Mouse (Mus musculus) granulocyte monocyte progenitor cell, adult 5-6 weeks (primary cell): ENCODE measurements around the gene Pde4dip. TPM values are rescaled to one million over a fixed set of nuclear protein-coding genes. Genes with fewer than 3 reads are reported as not detected.
A peak's percentile ranks its signal among the peaks of the same experiment; 100 is the strongest.

Experiments used
- ATAC-seq: replicated peaks from 2 replicates; pipeline ENCODE4 v1.8.0; 2016; ENCODE audit warnings: mild to moderate bottlenecking, moderate TSS enrichment, inconsistent platforms; ENCODE audit not compliant: poor library complexity, severe bottlenecking
- total RNA-seq, 2 experiments: library from RNA; stranded (forward) in 1 of 2; stranded (reverse) in 1 of 2; fragments of 200-712, 200-1000 nt in 1 of 2; fragments of >200 nt in 1 of 2; fragmentation: Nextera tagmentation in 1 of 2; gene quantifications; 2 replicates each; pipeline ENCODE4 v1.2.3; 2014 to 2017

The Pde4dip gene
- total RNA-seq, 2 experiments from 2014 or later: 8.1 to 9.7 TPM

DNA sequence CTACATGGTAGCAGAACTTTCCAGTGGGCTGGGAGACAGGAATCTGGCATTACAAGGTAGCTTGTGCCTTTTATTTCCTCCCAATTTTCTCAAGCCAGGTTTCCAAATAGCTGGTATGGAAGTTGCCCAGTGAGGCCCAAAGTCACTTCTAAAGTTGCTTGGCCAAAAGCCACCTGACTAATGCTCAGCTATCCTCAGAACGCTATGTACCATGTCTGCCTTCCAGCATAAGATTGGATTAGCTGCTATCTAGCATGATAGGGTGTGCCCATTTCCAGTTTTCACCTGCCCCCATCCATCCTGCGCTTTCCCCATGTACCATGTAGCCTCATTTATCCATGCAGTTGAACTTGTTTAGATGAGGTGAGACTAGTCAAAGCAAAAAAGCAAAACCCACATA lies 78.2 kb downstream of the Pde4dip start:
- ATAC-seq: no peak

DNA sequence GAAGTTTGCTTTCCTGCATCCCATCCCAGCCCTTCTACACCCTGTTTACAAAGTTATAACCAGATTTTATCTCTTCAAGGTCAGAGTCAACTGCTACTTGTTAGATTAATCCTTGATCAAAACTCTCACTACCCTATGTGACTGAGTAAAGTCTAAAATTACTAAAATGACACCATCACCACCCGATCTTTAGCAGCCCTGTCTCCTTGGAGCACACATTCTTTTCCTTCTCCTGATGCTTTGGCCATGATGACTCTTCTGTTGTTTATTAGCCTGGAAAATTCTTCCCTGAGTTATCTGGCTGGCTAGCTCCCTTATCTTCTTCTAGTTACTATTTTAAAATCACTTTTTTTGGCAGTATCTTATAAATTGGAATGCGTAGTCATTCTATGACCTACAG lies 82.9 kb downstream of the Pde4dip start:
- no peak for ATAC-seq

DNA sequence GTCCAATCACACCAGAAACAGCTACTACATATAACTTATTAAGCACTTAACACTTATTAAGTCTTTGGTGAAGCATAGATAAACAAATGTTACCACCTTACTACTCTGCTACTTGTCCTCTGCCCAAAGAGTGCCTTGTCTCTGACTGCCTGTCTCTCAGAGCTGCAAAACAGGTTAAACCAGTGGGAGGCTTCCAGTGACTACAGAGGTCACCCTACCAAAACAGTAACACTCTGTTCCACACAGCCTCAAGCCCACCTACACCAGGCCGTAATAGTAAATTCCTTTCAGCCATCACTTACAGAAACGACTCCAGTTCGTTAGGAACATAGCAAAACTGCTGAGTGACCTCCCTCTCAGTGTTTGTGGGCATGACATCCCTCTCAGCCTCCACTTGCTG lies 84.8 kb downstream of the Pde4dip start:
- no peak for ATAC-seq

DNA sequence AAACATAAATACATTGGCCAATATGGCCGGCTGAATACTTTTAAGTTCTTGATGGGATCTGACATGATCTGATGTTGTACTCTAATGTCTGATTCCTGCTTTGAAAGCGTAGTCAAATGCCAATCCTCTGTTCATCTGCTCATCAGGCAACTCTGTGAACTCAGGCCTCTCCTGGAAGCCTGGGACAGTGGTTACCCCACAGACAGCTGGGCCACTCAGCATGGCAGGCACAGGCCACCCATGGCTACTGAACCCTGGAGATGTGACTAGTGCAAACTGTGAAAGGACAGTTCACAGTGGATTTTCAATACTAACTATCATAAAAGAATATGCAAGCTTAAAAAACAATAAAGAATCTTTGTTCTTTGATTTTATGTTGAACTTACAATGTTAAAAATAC lies 85.6 kb downstream of the Pde4dip start:
- ATAC-seq: no peak

DNA sequence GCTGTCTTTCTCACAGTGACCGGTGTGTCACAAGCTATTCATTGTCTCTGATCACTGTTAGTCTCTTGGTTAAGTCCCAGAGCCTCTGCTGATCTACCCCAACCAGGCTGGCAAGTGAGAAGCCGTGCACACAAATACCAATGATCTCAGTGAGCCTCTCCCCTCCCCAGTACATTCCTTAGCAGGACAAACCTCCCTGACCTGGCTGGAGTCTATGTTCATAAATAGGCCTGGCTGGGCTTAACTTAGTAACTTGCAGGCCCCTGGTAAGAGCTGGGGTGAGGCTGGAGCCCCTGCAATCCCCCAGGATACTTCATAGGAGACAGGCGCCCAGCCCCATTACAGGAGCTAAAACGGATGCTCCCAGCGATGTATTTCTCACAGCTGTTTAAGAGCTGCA lies 86.2 kb downstream of the Pde4dip start:
- no peak for ATAC-seq

DNA sequence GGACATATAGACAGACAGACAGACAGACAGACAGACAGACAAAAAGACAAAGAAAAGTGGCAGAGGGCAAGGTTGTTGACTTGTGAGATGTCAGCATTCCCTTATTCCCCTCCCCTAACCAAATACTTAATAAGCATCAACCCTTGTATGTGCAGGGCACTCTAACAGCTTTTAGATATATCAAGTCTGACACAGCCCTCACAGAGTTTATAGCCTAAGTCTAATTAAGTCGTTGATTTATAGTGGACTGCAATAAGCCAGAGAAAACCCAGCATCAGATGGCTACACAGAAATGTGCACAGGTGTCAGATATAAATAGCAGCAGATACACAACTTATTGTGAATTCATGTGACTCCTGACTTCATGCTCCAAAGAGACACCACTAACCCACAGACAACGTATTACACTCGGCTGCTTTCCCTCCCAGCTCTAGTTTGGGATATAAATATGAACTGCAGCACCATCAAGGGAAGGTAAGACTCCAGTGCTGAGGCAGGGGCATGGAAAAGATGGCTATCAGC lies 87.3 kb downstream of the Pde4dip start:
- ATAC-seq: no peak

DNA sequence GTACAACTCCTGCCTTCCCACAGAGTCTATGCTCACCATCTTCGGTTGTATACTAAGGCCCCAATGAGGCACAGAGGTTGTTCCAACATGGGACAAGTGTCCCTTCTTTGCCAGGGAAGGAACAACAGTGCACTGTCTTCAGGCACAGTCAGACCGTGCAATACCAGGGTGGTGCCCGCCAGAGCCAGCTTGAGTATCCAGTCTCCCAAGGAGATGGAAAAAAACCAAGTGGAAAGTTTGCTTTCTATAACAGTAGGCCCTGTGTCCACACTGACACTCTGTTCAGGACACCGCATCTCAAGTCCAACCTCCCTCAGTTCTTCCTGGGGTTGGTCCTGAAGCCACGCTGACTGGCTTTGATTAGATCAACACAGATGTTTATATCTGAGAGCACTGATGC lies 87.8 kb downstream of the Pde4dip start:
- no peak for ATAC-seq

DNA sequence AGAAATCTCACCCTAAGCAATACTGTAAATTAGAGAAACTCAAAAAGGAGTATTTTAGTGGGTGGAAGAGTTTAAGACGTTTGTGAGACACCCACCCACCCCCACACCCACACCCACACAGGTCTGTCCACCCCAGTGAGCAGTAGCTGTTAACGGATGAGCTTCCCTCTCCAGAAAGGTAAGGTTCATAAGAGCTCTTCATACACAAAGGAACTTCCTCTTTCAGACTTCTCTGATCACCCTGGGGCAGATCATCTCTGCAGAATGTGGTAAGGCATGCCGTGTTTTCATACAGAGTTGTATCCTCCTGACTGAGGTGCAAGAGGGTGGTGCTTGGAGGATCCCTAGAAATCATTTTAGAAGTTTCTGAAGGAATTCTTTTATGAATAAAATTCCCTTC lies 88.5 kb downstream of the Pde4dip start:
- ATAC-seq: peak; percentile 69

DNA sequence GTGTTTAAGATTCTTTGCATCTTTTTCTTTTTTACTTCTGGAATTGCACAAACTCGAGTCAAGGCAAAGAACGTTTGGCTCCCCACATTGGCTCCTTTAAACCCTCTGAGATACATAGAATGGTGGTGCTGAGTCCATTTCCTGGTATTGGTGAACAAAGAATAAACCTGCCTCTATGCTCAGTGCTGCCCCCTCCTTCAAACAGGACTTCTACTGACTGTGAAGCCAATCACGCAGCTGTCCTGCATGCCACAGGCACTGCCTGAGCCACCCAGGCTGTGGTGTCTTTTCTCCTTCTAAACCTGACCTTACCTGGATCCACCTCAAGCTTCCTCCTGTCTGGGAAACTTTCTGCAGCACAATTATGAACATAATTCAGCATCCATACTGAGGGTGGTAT lies 89.2 kb downstream of the Pde4dip start:
- ATAC-seq: no peak

DNA sequence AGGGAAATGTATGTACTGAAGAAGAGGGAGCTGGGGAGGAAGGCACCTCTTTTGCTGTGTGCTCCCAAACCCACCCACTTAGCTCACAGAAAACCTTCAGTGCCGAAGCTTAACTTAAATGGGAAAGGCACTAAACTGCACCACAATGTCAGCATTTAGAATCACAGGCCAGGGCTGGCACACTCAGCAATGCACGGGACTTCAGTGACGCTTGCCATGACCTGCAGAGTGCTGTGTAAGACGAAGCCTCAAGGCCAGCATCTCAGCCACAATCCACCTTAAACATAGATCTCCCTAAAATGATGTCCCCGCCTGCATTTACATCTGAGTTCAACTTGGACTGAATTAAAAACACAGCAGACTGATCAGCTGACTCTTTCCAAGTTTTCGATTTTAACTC lies 91.1 kb downstream of the Pde4dip start:
- no peak for ATAC-seq

DNA sequence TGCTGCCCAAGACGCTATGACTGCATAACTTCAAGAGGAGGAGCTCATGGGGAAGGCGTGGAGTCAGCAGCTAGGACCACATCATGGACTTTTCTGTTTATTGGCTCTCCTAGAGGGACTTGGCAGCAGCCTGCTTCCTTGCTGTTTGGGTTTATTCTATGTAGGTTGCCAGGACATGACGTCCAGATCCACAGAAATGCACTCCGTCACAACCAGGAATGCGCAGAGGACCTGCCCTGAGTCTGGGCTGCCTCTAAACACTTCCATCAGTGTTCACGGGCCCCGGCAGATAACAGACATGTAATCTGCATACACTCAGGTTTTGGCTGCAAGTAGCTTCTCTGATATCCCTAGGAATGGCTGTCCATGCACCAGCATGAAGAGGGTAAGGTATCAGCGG lies 94.5 kb downstream of the Pde4dip start:
- no peak for ATAC-seq

DNA sequence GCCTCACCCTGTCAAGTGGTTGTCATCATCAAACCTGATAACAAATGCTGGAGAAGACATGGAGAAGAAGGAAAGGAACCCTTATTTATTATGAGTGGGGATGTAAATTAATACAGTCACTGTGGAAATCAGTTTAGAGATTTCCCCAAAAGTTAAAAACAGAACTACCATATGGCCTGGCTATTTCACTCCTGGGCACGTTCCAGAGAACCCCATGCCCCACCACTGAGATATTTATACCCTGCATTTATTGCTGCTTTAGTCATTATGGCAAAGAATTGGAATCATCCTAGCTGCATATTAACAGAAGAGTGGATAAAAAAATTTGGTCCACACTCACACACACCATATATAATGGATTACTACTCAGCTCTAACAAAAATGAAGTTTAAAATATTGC lies 98.4 kb downstream of the Pde4dip start:
- ATAC-seq: no peak

DNA sequence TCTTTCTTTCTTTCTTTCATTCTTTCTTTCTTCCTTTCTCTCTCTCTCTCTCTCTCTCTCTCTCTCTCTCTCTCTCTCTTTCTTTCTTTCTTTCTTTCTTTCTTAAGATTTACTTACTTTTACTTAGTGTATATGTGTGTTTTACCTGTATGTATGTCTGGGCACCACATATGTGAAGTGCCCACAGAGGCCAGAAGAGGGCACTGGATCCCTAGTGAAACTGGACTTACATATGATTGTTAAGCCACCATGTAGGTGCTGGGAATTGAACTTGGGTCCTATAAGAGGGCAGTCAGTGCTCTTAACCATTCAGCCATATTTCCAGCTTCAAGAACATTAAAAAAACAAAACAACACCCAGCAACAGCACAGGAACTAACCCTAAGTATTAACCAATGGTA lies 99.2 kb downstream of the Pde4dip start:
- ATAC-seq: no peak

DNA sequence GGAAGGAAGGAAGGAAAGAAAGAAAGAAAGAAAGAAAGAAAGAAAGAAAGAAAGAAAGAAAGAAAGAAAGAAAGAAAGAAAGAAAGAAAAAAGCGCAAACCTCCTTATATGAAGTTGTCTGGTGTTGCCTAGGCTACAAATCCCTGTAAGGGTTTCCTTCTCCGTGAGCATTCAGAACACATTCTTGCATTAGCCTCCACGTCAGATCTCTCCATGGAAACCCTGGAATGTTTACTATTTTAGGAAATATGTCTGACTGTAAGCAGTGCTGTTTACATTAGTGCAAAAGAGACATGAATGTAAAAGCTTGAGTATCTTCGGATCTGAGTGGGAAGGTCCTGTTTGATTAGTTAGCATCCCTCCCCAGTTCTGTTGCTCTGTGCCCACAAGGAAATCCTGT lies 112.3 kb downstream of the Pde4dip start:
- no peak for ATAC-seq

DNA sequence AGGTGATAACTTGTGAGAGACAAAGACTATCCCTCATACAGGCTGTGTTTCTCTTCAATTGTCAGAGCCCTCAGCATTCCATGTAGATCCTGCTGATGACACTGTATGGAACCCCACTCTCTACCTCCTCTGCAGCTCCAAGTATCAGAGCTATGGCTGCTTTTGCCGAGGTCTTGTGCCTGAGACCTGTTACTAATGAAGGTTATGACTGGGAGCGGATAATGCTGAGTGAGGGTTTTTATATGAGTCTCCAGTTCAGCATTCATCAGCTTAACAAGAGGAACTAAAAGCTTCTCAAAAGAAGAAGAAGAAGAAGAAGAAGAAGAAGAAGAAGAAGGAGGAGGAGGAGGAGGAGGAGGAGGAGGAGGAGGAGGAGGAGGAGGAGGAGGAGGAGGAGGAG lies 112.8 kb downstream of the Pde4dip start:
- ATAC-seq: 0 out of 2 replicates have a peak, but pooled peaks have one; percentile 12

DNA sequence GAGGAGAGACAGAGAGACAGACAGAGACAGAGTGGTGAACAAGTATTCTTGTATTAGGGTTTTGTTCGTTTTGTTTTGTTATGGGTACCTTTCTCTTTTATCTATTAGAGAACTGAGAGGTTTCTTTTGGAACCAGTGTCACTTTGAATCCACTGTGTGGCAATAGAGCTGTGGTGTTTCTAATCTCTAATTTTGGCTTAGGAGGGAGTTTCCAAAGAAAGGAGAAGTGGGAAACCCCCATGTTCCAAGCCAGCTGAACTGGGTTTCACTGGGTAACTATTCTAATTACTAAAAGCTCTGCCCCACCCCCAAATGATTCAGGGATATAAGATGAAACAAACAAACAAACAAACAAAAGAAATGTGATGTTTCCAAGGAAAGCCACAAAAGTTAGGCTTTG lies 113.6 kb downstream of the Pde4dip start:
- ATAC-seq: peak; percentile 98

DNA sequence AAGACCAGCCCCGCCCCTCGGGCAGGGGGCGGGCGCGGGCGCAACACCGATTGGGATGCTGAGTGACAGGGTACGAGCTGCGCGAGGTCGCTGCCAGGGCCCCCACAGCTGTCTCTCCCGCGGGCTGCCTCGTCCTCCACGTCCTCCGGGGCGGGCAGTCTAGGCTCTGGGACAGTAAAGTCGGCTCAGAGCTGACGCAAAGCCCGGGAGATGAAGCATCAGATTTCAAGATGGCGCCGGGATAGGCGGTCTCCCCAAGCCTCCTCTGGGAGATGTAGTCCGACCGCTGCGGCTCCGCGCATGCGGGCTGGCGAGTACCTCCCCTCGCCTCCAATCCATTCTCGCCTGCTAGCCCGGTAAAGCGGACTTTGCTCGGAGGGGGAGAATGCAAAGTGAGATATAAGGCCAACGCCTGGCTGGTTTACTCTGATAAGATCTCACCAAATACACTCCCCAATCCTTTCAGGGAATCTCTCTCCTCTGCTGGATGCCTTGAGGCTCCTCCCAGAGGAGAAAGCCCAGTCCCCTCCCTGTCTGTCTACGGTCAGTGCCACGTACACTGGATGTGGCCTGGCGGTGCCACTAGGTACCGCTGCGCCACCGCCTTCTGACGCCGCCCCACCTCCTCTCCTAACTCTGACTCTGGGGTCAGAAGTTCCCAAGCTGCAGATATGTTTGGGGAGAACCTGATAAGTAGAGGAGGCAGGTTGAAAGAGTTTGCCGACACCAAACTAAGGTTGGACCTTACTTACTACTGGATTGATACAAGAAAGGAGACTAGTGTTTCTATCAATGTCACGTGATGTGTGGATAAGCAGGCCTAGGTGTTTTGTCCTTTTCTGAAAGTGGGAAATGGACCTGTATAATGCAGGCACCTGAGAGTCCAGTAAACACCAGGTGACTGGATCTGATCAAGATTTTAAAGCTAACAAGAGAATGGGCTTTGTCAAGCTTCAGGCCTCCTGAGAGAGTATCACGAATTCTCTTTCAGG lies 120.4 kb downstream of the Pde4dip start:
- ATAC-seq: peak; percentile 92

DNA sequence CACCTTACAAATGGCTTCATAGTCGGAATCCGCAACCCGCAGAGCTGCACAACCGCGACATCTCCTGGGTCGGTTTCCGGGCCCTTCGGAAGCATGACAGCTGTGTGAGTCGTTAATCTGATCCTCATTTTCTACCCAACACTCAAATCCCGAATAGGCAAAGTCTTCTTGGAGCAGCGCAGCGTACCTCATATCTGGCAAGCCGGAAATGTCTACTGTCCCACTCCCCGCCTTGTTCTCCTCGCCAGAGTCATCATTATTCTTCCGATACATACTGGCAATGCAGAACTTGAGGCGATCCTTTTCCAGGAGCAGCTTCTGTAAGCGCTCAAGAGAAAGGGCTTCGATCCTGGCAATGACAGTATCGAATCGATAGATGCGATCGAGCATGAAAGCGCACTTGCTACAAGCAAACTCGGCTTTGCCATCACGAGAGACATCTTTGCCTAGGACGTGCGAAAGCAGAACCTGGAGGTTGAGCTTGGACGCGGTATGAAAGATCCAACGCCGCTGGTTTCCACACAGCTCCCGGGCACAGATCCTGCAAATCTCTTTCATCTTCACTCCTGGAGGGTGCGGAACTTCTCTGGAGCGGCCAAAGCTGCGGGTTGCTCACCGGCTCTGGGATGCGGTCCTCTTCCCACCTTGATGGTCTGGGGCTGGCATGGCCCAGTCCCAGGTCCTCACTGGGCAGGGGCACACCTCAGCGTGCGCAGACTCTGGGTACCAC lies 121.3 kb downstream of the Pde4dip start:
- ATAC-seq: peak; percentile 43

DNA sequence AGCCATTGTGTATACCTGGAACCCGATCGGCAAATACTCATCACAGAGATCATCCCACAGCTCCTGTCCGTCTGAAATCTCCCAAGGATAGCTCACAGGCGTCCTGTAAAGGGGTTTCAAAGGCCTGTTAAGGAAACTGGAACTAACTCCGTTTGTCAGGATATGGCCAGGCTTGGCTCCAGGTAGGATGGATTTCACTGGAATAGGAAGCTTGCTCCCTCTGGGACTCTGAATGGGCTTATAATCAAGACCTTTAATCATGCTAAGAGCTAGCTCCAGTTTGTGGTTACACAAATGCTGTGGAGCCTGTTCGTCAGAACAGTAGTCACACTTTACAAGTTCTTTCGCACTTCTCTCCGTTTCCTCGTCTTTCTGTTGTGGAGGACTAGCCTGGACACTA lies 122.0 kb downstream of the Pde4dip start:
- ATAC-seq: no peak

DNA sequence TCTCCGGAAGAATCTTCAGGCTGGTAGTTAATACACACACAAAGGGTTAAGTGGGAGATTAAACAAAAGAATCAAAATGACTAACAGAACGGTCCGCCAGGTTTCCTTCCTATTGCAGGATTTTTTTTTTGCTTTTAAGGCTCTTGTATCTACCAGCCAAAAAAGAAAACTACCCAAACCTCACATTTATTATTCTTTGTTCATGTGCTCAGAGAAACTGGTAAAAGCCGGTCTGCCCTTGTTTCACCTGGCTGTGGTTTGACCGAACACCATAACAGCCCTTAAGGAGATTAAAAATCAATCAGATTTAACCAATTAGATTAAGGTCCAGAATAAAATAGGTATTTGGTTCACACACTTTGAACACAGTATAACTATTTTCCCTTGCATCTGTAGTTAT lies 124.4 kb downstream of the Pde4dip start:
- ATAC-seq: no peak

DNA sequence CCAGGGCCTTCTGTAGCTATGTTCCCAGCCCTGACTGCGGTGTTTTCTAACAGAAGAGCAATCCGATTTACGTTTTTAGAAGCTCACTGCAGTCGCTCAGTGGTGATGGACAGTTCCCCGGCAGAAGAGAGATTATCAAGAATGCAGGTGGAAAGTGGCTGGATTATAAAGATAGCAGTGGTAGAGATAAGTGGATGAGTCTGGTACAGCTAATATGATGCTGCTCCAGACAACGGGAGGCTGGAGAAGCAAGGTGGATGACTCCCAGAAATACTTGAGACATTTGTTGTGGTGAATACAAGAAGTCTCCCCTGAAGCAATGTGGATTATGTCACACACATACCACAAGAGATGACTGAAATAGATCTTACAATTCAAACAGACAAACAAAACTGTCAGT lies 126.6 kb downstream of the Pde4dip start:
- no peak for ATAC-seq
